Mouse (Mus musculus) T-cell, adult 66 days (primary cell): ENCODE measurements around the gene C730034F03Rik. TPM values are rescaled to one million over a fixed set of nuclear protein-coding genes. Genes with fewer than 3 reads are reported as not detected.

Experiments
- total RNA-seq, 2 experiments: library from RNA; stranded (reverse); gene quantifications; 3 replicates in 1 of 2; 4 replicates in 1 of 2; pipeline ENCODE4 v1.2.4; 2023

C730034F03Rik gene
- 10 to 100 TPM in 1 of 2 experiments, 1 to 10 TPM in 1; 8.1 to 10.1 TPM for total RNA-seq

DNA sequence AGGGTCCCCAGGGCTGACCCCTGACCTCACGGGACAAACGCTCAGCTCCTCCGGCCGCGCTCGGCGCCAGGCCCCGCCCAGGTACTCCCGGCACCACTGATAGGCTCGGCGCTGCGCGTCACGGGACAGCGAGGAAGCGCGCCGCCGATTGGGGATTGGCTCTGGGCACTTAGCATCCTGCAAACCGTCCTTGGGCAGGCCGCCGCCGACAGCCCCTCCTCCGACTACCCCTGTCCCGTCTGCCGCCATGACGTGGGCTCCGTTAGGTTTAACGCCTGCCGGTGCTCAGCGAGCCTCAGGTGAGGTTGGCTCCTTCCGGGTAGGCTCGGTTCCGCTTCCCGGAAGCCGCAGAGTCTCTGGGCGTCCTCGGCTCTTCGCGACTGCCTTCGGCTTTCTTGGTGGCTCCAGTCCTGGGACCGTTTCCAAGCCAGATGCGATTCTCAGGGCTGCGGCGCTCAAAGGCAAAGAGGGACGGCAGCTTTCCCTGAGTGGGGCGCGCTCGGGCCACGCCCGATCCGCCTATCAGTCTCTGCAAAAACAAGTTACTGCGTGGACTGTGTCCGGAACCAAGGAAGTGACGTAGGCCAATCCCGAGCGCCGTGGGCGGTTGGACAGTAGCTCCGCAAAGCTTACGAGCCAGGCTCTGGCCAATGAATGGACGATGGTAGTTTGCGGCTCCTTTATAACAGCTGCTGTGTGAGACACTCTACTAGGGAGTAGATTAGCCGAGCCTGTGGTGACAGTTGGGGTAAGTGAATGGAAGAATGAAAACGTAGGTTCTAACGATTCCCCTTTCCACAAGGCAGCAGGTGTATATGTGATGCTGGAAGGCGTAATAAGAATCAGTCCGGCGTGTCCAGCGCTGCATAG, at the start of gene C730034F03Rik, which contains the start of the genes Gm44502 and Chkb:
Gene C730034F03Rik (plus strand): TSS at position 238 of the 870 bp plus-strand sequence.
Gene Gm44502 (minus strand): TSS at position 345 of the 870 bp plus-strand sequence.
Gene Chkb (minus strand): TSS at position 557 of the 870 bp plus-strand sequence.

DNA sequence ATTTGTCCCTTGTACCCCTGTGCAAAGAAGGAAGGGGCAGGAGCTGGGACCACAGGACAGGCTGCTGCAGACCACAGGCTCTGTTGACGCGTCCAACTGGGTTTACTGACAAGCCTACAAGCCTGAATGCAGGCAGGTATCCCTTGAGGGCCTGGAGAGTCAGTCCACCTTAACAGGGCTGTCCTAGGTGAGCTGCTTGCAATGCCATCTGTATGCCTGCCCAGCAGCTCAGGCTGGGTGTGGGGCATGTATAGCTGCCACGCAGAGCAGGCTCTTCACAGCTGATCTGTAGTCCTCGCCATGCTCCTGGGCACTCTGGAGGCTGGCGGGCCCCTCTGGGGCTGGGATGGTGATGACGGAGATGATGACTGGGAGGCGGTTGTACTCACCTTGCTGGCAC, 44.8 kb upstream of the C730034F03Rik start, which contains the start of gene Klhdc7b:
Gene Klhdc7b (plus strand): TSS at position 301 of the 400 bp plus-strand sequence.

GRCm38 (mm10) chr15:89410118-89410517, 19.3 kb upstream of the C730034F03Rik start, which contains the start of gene Syce3:
Gene Syce3, minus strand, starts transcription at chr15:89410503.

DNA sequence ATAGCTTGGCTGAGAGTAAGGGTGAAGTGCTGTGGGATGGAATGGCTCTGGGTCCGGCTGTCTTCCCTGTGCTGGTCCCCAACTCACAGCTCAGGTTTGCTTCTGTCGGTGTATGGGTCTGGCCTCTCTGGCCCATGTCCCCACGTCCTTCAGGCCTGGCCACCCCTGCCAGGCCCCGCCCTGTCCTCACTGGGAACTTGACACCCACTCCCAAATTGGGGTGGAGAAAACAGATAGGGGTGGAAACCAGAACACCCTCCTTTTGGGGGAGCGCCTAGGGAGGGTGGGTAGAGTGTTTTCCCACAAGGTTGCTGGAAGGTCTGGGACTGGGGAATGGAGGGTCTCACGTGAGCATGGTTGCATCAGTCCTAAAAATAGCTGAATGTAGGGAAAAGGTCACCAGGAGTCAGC, 3.7 kb upstream of the C730034F03Rik start, which contains the start of gene Cpt1b:
Gene Cpt1b (minus strand): TSS at position 153 of the 411 bp plus-strand sequence.

GRCm38 (mm10) chr15:89453865-89454478, 24.6 kb downstream of the C730034F03Rik start, which contains the start of gene Mapk8ip2:
Gene Mapk8ip2, plus strand, starts transcription at chr15:89453913.

GRCm38 (mm10) chr15:89477091-89477491, 47.7 kb downstream of the C730034F03Rik start, which contains the start of gene Arsa:
Gene Arsa, minus strand, starts transcription at chr15:89477425.

Other genes with a start within 250 kb of the C730034F03Rik start
- gene Plxnb2, start 248.8 kb upstream of the C730034F03Rik start, total RNA-seq = 1 to 10 TPM; 1.5 to 2.3 TPM
- gene Dennd6b, start 233.1 kb upstream of the C730034F03Rik start, total RNA-seq = 10 to 100 TPM; 21.4 to 24.4 TPM
- gene Ppp6r2, start 218.0 kb upstream of the C730034F03Rik start, total RNA-seq = 10 to 100 TPM; 41.2 to 45.4 TPM
- gene Sbf1, start 114.3 kb upstream of the C730034F03Rik start, total RNA-seq = 100 to 1,000 TPM; 419 to 453 TPM
- not detected for gene Adm2, start 106.9 kb upstream of the C730034F03Rik start, total RNA-seq
- gene Miox, start 95.2 kb upstream of the C730034F03Rik start, total RNA-seq = not detected
- 10 to 100 TPM; 39.9 to 50.1 TPM for gene Lmf2, start 73.9 kb upstream of the C730034F03Rik start, total RNA-seq
- gene Ncaph2, start 73.9 kb upstream of the C730034F03Rik start, total RNA-seq = 100 to 1,000 TPM; 111 to 131 TPM
- 10 to 100 TPM; 23.7 to 25.2 TPM for gene Sco2, start 55.7 kb upstream of the C730034F03Rik start, total RNA-seq
- gene Tymp, start 52.5 kb upstream of the C730034F03Rik start, total RNA-seq = under 1 TPM; 0.65 to 0.76 TPM
- not detected for gene Odf3b, start 50.3 kb upstream of the C730034F03Rik start, total RNA-seq
- under 1 TPM; 0.20 to 0.30 TPM for gene Klhdc7b, start 44.7 kb upstream of the C730034F03Rik start, total RNA-seq
- not detected for gene Syce3, start 19.1 kb upstream of the C730034F03Rik start, total RNA-seq
- gene Cpt1b, start 3.7 kb upstream of the C730034F03Rik start, total RNA-seq = 1 to 10 TPM; 4.0 to 6.2 TPM
- gene Gm44502, start 107 bp downstream of the C730034F03Rik start, total RNA-seq = under 1 TPM in 1 of 2 experiments, not detected in 1; 0.68 TPM
- gene Chkb, start 319 bp downstream of the C730034F03Rik start, total RNA-seq = 100 to 1,000 TPM; 150 to 159 TPM
- under 1 TPM in 1 of 2 experiments, not detected in 1; 0.12 TPM for gene Mapk8ip2, start 24.3 kb downstream of the C730034F03Rik start, total RNA-seq
- gene Arsa, start 47.8 kb downstream of the C730034F03Rik start, total RNA-seq = 10 to 100 TPM; 13.5 to 15.3 TPM
- 1 to 10 TPM in 1 of 2 experiments, under 1 TPM in 1; 0.86 to 2.1 TPM for gene Shank3, start 70.0 kb downstream of the C730034F03Rik start, total RNA-seq
- not detected for gene Acr, start 138.7 kb downstream of the C730034F03Rik start, total RNA-seq
- gene Rabl2, start 162.3 kb downstream of the C730034F03Rik start, total RNA-seq = 1 to 10 TPM; 1.0 to 3.3 TPM